In the genomic region with DNA sequence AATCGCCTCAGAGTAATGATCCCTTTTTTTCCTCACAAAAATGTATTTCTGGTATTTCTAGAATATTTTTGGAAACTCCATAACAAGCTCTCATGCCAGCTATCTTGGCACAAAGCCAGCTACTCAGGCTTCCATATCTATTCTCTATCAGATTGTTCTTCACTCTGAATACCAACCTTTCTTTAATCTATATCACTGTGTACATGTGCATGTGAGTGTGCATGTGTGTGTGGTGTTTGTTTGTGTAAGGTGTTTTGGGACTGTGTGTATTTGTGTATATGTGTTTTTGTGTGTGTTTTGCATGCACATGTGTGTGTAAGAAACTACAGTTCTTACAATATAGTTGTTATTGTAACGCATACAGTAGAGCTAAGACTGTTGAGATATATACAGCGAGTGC, we compare ENCODE assay signal across 14 mouse cellular contexts.
DNase-seq lines count a peak whose midpoint lies in the region; ATAC-seq and TF ChIP-seq lines count a peak whose summit lies in the region.
"Had no signal": no experiment of that assay in that cellular context is flagged by ENCODE, and none has a peak within 500 bp of the region (broad histone marks: within the 10 kb centered on the region; RNA-seq: fewer than 3 reads in every experiment).

No protein-coding gene starts in this region.

- peak; percentile 35 for ATAC-seq in forebrain, embryonic 15.5 days (replicated peaks)
- ATAC-seq in midbrain, embryonic 15.5 days (replicated peaks): peak; percentile 50
- ATAC-seq: CD4-positive, CD25-positive, alpha-beta regulatory T cell, adult 4 months; intestine, postnatal 0 days had no signal

- H3K27ac ChIP-seq in forebrain, embryonic 15.5 days (replicated peaks): peak overlapping the region; percentile 85
- no peak overlapping the region for H3K27ac ChIP-seq in midbrain, embryonic 15.5 days
- H3K27ac ChIP-seq: heart, embryonic 15.5 days; limb, embryonic 15.5 days had no signal

- peak overlapping the region; percentile 24; the same call in 1 of the 2 replicates for H3K4me2 ChIP-seq in forebrain, embryonic 15.5 days (replicated peaks)
- H3K4me2 ChIP-seq in midbrain, embryonic 15.5 days: no peak overlapping the region
- H3K4me2 ChIP-seq: heart, embryonic 15.5 days; limb, embryonic 15.5 days had no signal

- H3K27me3 ChIP-seq in forebrain, embryonic 15.5 days: no peaks in the 10 kb centered on the region
- H3K27me3 ChIP-seq in midbrain, embryonic 15.5 days (replicated peaks): no peaks in the 10 kb centered on the region
- H3K27me3 ChIP-seq: heart, embryonic 15.5 days; limb, embryonic 15.5 days had no signal

- peaks cover 28% of the 10 kb centered on the region for H3K4me1 ChIP-seq in forebrain, embryonic 15.5 days
- H3K4me1 ChIP-seq in midbrain, embryonic 15.5 days: 0 out of 2 replicates have a peak, but pooled peaks cover 9% of the 10 kb centered on the region
- H3K4me1 ChIP-seq: limb, embryonic 15.5 days had no signal

- TF ChIP-seq POLR2A in brain, embryonic 14.5 days (IDR thresholded peaks at IDR 0.05; ENCODE audit: borderline replicate concordance, extremely low read depth, insufficient read depth, insufficient read length, poor library complexity, severe bottlenecking): no peak

- WGBS in forebrain, embryonic 15.5 days: 37% methylated on average over 3 of the region's 3 CpGs
- WGBS in midbrain, embryonic 15.5 days: 83% methylated on average over 3 of the region's 3 CpGs

- no peaks in the 10 kb centered on the region for H3K36me3 ChIP-seq in forebrain, embryonic 15.5 days
- no peaks in the 10 kb centered on the region for H3K36me3 ChIP-seq in midbrain, embryonic 15.5 days (replicated peaks)
- H3K36me3 ChIP-seq: heart, embryonic 15.5 days; limb, embryonic 15.5 days had no signal

- peak; percentile 35 to 37 for DNase-seq in left cerebral cortex, postnatal 14 days (ENCODE audit: low spot score in 2 of 2)
- no peak for DNase-seq in left cerebral cortex, adult 18-20 months (ENCODE audit: low spot score in 2 of 2)
- DNase-seq in brain, embryonic 14.5 days (ENCODE audit: low read depth): peak; percentile 62
- DNase-seq in urinary bladder, postnatal 25 days (ENCODE audit: low spot score): no peak
- no peak for DNase-seq in spleen, adult 18-20 months
- DNase-seq: gastrocnemius, postnatal 25 days; lung, postnatal 10 days; thymus, postnatal 25 days had no signal

- intact Hi-C loops in left cerebral cortex, postnatal 14 days (cut with DNase I): no loop called here

- no peak for TF ChIP-seq CTCF in brain, embryonic 14.5 days (IDR thresholded peaks at IDR 0.05; ENCODE audit: borderline replicate concordance, extremely low read depth, insufficient read depth, insufficient read length)

- H3K9ac ChIP-seq in forebrain, embryonic 15.5 days (replicated peaks): no peak overlapping the region
- no peak overlapping the region for H3K9ac ChIP-seq in midbrain, embryonic 15.5 days
- H3K9ac ChIP-seq: heart, embryonic 15.5 days; limb, embryonic 15.5 days had no signal

- no peaks in the 10 kb centered on the region for H3K9me3 ChIP-seq in forebrain, embryonic 15.5 days
- no peaks in the 10 kb centered on the region for H3K9me3 ChIP-seq in midbrain, embryonic 15.5 days
- H3K9me3 ChIP-seq: heart, embryonic 15.5 days; limb, embryonic 15.5 days had no signal

- H3K4me3 ChIP-seq in forebrain, embryonic 15.5 days: no peak overlapping the region
- H3K4me3 ChIP-seq in midbrain, embryonic 15.5 days: no peak overlapping the region
- H3K4me3 ChIP-seq: heart, embryonic 15.5 days; limb, embryonic 15.5 days had no signal

Comparison
In these comparisons a context has a peak if more than half of its experiments do, and no peak if none do; other contexts are left out.
1. DNase-seq: peak in left cerebral cortex, postnatal 14 days (2 of 2) and brain, embryonic 14.5 days (single experiment); none in left cerebral cortex, adult 18-20 months (0 of 2), urinary bladder, postnatal 25 days (single experiment) and spleen, adult 18-20 months (0 of 2).